10 mouse cellular contexts compared by ENCODE assay signal in the genomic region with DNA sequence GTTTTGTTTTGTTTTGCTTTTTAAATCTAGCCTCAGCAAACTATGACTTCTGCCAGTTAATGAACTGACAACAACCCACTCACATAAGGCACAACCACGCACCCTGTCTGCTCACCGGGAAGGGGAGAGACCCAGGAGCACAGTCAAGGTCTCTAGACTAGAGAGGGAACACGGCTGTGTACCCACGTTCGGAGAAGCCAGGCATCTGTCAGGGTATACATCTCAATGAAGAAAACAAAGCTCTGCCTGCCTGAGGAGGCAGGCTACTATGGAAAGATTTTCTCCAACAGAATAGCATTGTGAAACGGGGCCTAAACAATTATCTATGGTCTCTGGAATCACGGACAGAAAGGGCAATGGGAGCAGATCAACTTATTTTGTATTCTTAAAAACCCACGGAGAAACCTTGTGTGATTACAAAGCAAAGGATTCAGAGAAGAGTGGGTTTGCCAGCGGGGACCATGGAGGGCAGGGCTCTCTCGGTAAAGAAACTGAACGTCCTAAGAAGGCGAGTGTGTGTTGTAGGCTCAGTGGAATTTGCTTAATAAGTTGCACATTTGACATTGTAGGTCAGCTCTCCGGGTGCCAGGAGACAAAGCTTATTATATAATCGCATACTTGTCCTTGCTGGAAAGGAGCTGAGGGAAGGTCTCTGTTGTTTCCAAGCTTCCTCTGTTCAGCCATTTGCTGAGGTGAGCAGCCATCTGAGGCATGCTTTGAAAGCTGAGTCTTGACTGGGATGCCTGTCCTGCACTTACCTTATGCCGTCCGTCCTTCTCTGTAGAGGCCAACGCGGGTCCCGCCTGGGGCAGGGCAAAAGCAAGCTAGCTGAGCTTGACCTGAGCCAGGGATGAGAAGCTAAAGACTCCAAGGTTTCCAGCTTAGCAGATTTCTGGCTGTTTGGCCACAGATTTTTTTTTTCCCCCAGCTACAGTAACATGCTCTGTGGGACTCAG. TPM values are rescaled to one million over a fixed set of nuclear protein-coding genes. Genes with fewer than 3 reads are reported as not detected.
DNase-seq lines count a peak whose midpoint lies in the region; ATAC-seq lines count a peak whose summit lies in the region.
"Had no signal": no experiment of that assay in that cellular context is flagged by ENCODE, and none has a peak within 500 bp of the region (broad histone marks: within the 10 kb centered on the region; RNA-seq: fewer than 3 reads in every experiment).

No protein-coding gene starts in this region.

- H3K9me3 ChIP-seq in forebrain, embryonic 10.5 days: no peaks in the 10 kb centered on the region
- no peaks in the 10 kb centered on the region for H3K9me3 ChIP-seq in forebrain, embryonic 14.5 days (replicated peaks; ENCODE audit: control insufficient read depth, low read length)
- no peaks in the 10 kb centered on the region for H3K9me3 ChIP-seq in liver, embryonic 11.5 days (ENCODE audit: control insufficient read depth, low read length)
- H3K9me3 ChIP-seq in liver, embryonic 12.5 days (replicated peaks): no peaks in the 10 kb centered on the region
- no peaks in the 10 kb centered on the region for H3K9me3 ChIP-seq in embryonic facial prominence, embryonic 13.5 days
- H3K9me3 ChIP-seq in midbrain, embryonic 12.5 days: no peaks in the 10 kb centered on the region
- H3K9me3 ChIP-seq: heart, embryonic 15.5 days had no signal

- intact Hi-C loops in left cerebral cortex, postnatal 25 days (cut with DNase I): no loop called here

- no peak for ATAC-seq in forebrain, embryonic 14.5 days
- ATAC-seq in liver, embryonic 11.5 days (replicated peaks; ENCODE audit: low FRiP score): no peak
- ATAC-seq in liver, embryonic 12.5 days: no peak
- no peak for ATAC-seq in embryonic facial prominence, embryonic 13.5 days (ENCODE audit: insufficient number of reproducible peaks, insufficient read depth, low FRiP score, low TSS enrichment, low read depth)
- ATAC-seq in midbrain, embryonic 12.5 days (ENCODE audit: low FRiP score, low read depth): peak; percentile 74

- 74% methylated on average over 19 of the region's 19 CpGs for WGBS in forebrain, embryonic 10.5 days
- WGBS in forebrain, embryonic 14.5 days: 67% methylated on average over 19 of the region's 19 CpGs
- 80% methylated on average over 19 of the region's 19 CpGs for WGBS in liver, embryonic 11.5 days
- WGBS in liver, embryonic 12.5 days (ENCODE audit: insufficient replicate concordance): 75% methylated on average over 19 of the region's 19 CpGs
- 47% methylated on average over 19 of the region's 19 CpGs for WGBS in embryonic facial prominence, embryonic 13.5 days
- 40% methylated on average over 19 of the region's 19 CpGs for WGBS in midbrain, embryonic 12.5 days

- H3K9ac ChIP-seq in forebrain, embryonic 14.5 days (ENCODE audit: low read length): no peak overlapping the region
- no peak overlapping the region for H3K9ac ChIP-seq in liver, embryonic 11.5 days (ENCODE audit: low read depth, low read length)
- no peak overlapping the region for H3K9ac ChIP-seq in liver, embryonic 12.5 days
- H3K9ac ChIP-seq in embryonic facial prominence, embryonic 13.5 days: no peak overlapping the region
- no peak overlapping the region for H3K9ac ChIP-seq in midbrain, embryonic 12.5 days (replicated peaks)
- H3K9ac ChIP-seq: heart, embryonic 15.5 days had no signal

- peaks cover 16% of the 10 kb centered on the region for H3K36me3 ChIP-seq in forebrain, embryonic 10.5 days (replicated peaks)
- H3K36me3 ChIP-seq in forebrain, embryonic 14.5 days (ENCODE audit: control insufficient read depth, insufficient read depth, low read length): peaks cover 10% of the 10 kb centered on the region; the same call in 1 of the 2 replicates
- peaks cover 7% of the 10 kb centered on the region; the same call in 1 of the 2 replicates for H3K36me3 ChIP-seq in liver, embryonic 11.5 days (ENCODE audit: control insufficient read depth, insufficient read depth, low read length)
- H3K36me3 ChIP-seq in liver, embryonic 12.5 days: peaks cover 10% of the 10 kb centered on the region
- peaks cover 6% of the 10 kb centered on the region for H3K36me3 ChIP-seq in embryonic facial prominence, embryonic 13.5 days
- peaks cover 6% of the 10 kb centered on the region for H3K36me3 ChIP-seq in midbrain, embryonic 12.5 days

- no peak overlapping the region for H3K4me2 ChIP-seq in forebrain, embryonic 14.5 days (ENCODE audit: low read length)
- no peak overlapping the region for H3K4me2 ChIP-seq in liver, embryonic 11.5 days
- H3K4me2 ChIP-seq in liver, embryonic 12.5 days: no peak overlapping the region
- no peak overlapping the region for H3K4me2 ChIP-seq in embryonic facial prominence, embryonic 13.5 days
- peak overlapping the region; percentile 22 for H3K4me2 ChIP-seq in midbrain, embryonic 12.5 days (replicated peaks)
- H3K4me2 ChIP-seq: heart, embryonic 15.5 days had no signal

- H3K4me3 ChIP-seq in forebrain, embryonic 10.5 days: no peak overlapping the region
- H3K4me3 ChIP-seq in forebrain, embryonic 14.5 days (ENCODE audit: low read depth, low read length): no peak overlapping the region
- no peak overlapping the region for H3K4me3 ChIP-seq in liver, embryonic 11.5 days (ENCODE audit: low read depth, low read length)
- H3K4me3 ChIP-seq in liver, embryonic 12.5 days: no peak overlapping the region
- H3K4me3 ChIP-seq in embryonic facial prominence, embryonic 13.5 days: no peak overlapping the region
- no peak overlapping the region for H3K4me3 ChIP-seq in midbrain, embryonic 12.5 days
- H3K4me3 ChIP-seq: heart, embryonic 15.5 days had no signal

- peaks cover 25% of the 10 kb centered on the region for H3K4me1 ChIP-seq in forebrain, embryonic 10.5 days
- H3K4me1 ChIP-seq in forebrain, embryonic 14.5 days (ENCODE audit: control insufficient read depth, insufficient read depth, low read length): no peaks in the 10 kb centered on the region
- H3K4me1 ChIP-seq in liver, embryonic 11.5 days (replicated peaks; ENCODE audit: control insufficient read depth, insufficient read depth, low read length): no peaks in the 10 kb centered on the region
- no peaks in the 10 kb centered on the region for H3K4me1 ChIP-seq in liver, embryonic 12.5 days
- peaks cover 20% of the 10 kb centered on the region for H3K4me1 ChIP-seq in embryonic facial prominence, embryonic 13.5 days
- H3K4me1 ChIP-seq in midbrain, embryonic 12.5 days: peaks cover 19% of the 10 kb centered on the region
- H3K4me1 ChIP-seq: heart, embryonic 15.5 days had no signal

- H3K27ac ChIP-seq in forebrain, embryonic 10.5 days: peak overlapping the region; percentile 77
- H3K27ac ChIP-seq in forebrain, embryonic 14.5 days (ENCODE audit: low read depth, low read length): no peak overlapping the region; the same call in 1 of the 2 replicates
- no peak overlapping the region for H3K27ac ChIP-seq in liver, embryonic 11.5 days (ENCODE audit: low read depth, low read length)
- H3K27ac ChIP-seq in liver, embryonic 12.5 days: no peak overlapping the region
- peak overlapping the region; percentile 69 for H3K27ac ChIP-seq in embryonic facial prominence, embryonic 13.5 days
- peak overlapping the region; percentile 67 for H3K27ac ChIP-seq in midbrain, embryonic 12.5 days (replicated peaks)
- H3K27ac ChIP-seq: heart, embryonic 15.5 days had no signal

- no peak for DNase-seq in forebrain, embryonic 10.5 days (ENCODE audit: extremely low spot score, low spot score)
- no peak for DNase-seq in forebrain, embryonic 14.5 days (ENCODE audit: low spot score)
- DNase-seq in liver, embryonic 11.5 days (ENCODE audit: low spot score): peak; percentile 29
- DNase-seq in urinary bladder, postnatal 25 days (ENCODE audit: low spot score): no peak
- DNase-seq in left cerebral cortex, postnatal 25 days (ENCODE audit: low spot score in 2 of 2): no peak

- H3K27me3 ChIP-seq in forebrain, embryonic 10.5 days (ENCODE audit: poor library complexity, severe bottlenecking): no peaks in the 10 kb centered on the region
- H3K27me3 ChIP-seq in forebrain, embryonic 14.5 days (replicated peaks; ENCODE audit: control insufficient read depth, insufficient read depth, low read length): no peaks in the 10 kb centered on the region
- H3K27me3 ChIP-seq in liver, embryonic 11.5 days (replicated peaks; ENCODE audit: control insufficient read depth, insufficient read depth, low read length): no peaks in the 10 kb centered on the region
- H3K27me3 ChIP-seq in liver, embryonic 12.5 days (replicated peaks): no peaks in the 10 kb centered on the region
- H3K27me3 ChIP-seq in embryonic facial prominence, embryonic 13.5 days: no peaks in the 10 kb centered on the region
- no peaks in the 10 kb centered on the region for H3K27me3 ChIP-seq in midbrain, embryonic 12.5 days
- H3K27me3 ChIP-seq: heart, embryonic 15.5 days had no signal

RNA-seq across cellular contexts. Expression of a gene that starts 51.1 kb away (rescaled TPM):
- polyA plus RNA-seq in forebrain, embryonic 10.5 days (2016; fragmentation: Nextera tagmentation; extraction: Ambion mirVana): 4.2 and 5.2 TPM in 2 replicates
- polyA plus RNA-seq in forebrain, embryonic 14.5 days (2014; fragmentation: Nextera tagmentation; extraction: Ambion mirVana): 2.1 and 2.9 TPM in 2 replicates
- 5.5 and 5.7 TPM in 2 replicates for polyA plus RNA-seq in liver, embryonic 11.5 days (2014; fragmentation: Nextera tagmentation; extraction: Ambion mirVana)
- 2.4 and 2.9 TPM in 2 replicates for polyA plus RNA-seq in liver, embryonic 12.5 days (2016; fragmentation: Nextera tagmentation; extraction: Ambion mirVana)
- polyA plus RNA-seq in embryonic facial prominence, embryonic 13.5 days (2015; fragmentation: Nextera tagmentation; extraction: Ambion mirVana): 19.3 and 24.4 TPM in 2 replicates
- 10.9 and 11.2 TPM in 2 replicates for polyA plus RNA-seq in midbrain, embryonic 12.5 days (2016; fragmentation: Nextera tagmentation; extraction: Ambion mirVana)
- 1 to 10 TPM; 4.7 to 5.4 TPM for total RNA-seq in left cerebral cortex, postnatal 25 days (2021)

RNA-seq across cellular contexts. Expression of a gene that starts 54.0 kb away (rescaled TPM):
- 0.14 and 0.19 TPM in 2 replicates for polyA plus RNA-seq in forebrain, embryonic 10.5 days (2016; fragmentation: Nextera tagmentation; extraction: Ambion mirVana)
- polyA plus RNA-seq in forebrain, embryonic 14.5 days (2014; fragmentation: Nextera tagmentation; extraction: Ambion mirVana): 0.14 TPM in 2 replicates
- 0.12 TPM in 1 of 2 replicates, not detected in the other for polyA plus RNA-seq in liver, embryonic 11.5 days (2014; fragmentation: Nextera tagmentation; extraction: Ambion mirVana)
- 0.05 TPM in 1 of 2 replicates, not detected in the other for polyA plus RNA-seq in liver, embryonic 12.5 days (2016; fragmentation: Nextera tagmentation; extraction: Ambion mirVana)
- 0.38 and 0.39 TPM in 2 replicates for polyA plus RNA-seq in embryonic facial prominence, embryonic 13.5 days (2015; fragmentation: Nextera tagmentation; extraction: Ambion mirVana)
- 0.15 and 0.33 TPM in 2 replicates for polyA plus RNA-seq in midbrain, embryonic 12.5 days (2016; fragmentation: Nextera tagmentation; extraction: Ambion mirVana)
- not detected for total RNA-seq in left cerebral cortex, postnatal 25 days (2021)
- total RNA-seq: liver, adult 2 months had no signal
- polyA plus RNA-seq: liver, adult 2 months had no signal

Comparison
In these comparisons a context has a peak if more than half of its experiments do, and no peak if none do; other contexts are left out.
1. H3K27ac ChIP-seq: peak in forebrain, embryonic 10.5 days (single experiment), embryonic facial prominence, embryonic 13.5 days (single experiment) and midbrain, embryonic 12.5 days (single experiment); none in forebrain, embryonic 14.5 days (single experiment), liver, embryonic 11.5 days (single experiment) and liver, embryonic 12.5 days (single experiment).